Mouse (Mus musculus) heart, adult 11 months (tissue): Measurements from ENCODE around the gene Nfe2.

Experiments
- DNase-seq: peaks from one replicate; pipeline ENCODE4 v3.0.0; 2022

Gene Nfe2

DNA sequence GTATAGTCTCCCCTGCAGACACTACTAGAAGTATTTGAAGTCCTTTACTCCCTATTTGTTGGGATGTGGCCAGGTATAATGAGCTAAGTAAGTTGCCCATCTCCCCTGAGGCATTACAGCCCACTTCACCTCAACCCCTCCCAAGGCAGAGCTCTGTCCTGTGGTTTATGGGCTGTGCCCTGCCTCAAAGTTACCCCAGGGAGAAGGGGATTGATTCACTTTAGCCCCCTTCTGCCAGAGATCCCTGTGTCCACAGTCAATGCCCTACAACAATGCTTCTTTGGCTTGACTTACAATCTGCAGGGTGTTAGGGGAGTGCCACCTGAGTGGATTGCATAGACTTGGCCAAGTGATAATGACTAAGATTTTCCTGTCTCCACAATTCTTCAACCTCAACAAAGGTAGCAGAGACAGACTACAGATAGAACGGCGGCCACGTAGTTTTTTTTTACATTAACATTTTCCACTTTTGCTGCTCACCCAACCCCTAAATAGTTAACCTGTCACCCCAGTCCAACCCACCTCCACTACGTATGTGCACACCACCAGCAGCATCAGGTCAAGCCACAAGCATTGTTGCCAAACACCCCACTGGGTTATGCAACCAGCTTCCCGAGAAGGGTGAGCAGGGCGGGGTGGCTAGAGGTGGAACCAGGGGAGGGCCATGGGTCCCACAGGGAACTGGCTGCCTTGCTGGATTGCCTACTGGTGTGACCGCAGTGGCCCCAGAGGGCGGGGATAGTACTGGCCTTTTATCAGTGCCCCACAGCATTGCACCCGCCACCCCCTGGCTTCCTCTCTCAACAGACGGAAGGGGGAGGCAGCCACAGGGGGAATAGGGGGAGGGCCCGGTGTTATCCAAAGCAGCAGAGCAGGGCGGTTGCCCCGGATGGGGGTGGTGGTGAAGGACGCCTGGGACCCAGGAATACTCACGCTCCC, at the start of gene Nfe2:
Nfe2 (minus strand) TSS at position 614 of the 939 bp plus-strand sequence.
- peak; percentile 99 for DNase-seq

GRCm38 (mm10) chr15:103307125-103307524, 48.9 kb upstream of the Nfe2 start:
- peak; percentile 98 for DNase-seq

- peak; percentile 81 for DNase-seq
Measured at GRCm38 (mm10) chr15:103305792-103306645, 47.8 kb upstream of the Nfe2 start.

DNA sequence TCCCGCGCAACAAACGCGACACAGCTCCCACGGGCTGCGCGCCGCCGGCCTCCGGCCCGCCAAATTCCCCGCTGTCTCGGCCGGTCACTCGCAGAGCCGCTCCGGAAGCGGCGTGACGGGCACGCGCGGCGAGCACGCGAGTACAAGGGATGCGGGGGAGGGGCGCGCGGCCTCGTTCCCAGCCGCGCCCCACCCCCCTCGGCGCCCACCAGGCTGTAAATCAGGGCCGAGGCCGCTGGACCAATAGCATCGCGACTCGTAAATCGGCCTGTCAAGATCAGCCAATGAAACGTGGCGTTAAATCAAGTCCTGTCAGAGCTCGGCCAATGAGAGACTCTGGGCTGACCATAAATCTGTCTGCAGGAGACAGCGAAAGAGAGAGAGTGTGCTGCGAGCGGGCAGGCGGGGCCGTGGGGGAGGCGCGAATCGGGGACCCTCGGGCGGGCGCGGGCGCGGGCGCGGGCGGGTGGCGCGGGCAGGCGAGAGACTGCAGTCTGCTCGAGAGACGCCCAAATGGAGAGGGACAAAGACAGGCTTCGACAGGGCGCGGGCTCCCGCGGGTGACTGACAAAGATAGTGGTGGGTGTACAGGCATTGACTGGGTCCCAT, 47.0 kb upstream of the Nfe2 start:
- DNase-seq = peak; percentile 100

DNA sequence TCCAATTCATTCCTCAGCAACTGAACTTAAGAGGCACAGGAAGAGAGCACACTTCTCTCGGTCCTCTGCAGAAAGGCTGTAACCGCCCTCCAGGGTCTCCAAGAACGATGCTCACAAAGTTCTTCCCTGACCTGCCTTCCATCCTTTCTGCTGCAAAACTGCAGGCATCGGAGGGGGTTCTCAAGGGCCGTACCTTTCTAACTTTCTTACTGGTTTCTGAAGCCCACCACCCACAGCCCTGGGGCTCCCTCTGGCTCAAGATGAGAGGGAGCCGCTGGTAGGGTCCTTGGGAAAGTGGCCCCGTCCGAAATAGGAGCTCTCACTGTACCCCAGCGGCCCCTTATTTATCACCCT, 46.4 kb upstream of the Nfe2 start:
- no peak for DNase-seq

DNA sequence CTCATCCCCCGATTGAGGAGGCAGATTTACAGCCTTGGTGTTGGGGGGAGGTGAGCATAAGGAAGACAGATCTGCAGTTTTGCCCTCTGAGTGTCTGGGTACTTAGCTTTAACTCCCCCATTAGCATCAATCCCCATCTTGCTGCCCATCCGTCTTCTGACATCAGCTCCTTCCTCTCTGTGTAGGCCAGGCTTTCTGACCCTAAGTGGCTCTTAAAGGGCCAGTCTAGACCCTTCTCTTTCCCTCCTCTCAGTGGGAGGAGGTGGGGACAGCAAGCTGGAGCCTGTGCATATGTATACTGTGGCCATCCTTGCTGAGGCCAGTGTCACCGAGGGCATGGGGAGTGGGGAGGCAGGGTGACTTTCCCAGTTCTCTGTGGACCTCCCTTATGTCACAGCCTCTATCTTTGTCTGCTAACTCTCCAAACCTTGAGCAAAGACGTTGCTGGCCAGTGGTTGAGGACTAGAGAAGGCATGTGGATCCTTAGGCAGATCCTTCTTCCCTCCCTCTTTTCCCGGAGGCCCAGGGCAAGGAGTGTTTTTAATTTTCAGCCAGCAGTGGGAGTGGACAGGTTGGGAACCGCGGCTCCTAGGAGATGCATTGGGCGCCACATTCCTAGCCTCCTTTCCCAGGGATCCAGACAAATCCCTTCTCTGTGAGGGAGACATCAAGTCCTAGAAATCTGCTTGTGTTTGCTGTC, 45.9 kb upstream of the Nfe2 start:
- peak; percentile 90 for DNase-seq

GRCm38 (mm10) chr15:103302341-103303021, 44.3 kb upstream of the Nfe2 start:
- DNase-seq = no peak

GRCm38 (mm10) chr15:103301547-103302340, 43.5 kb upstream of the Nfe2 start:
- DNase-seq = peak; percentile 89

DNA sequence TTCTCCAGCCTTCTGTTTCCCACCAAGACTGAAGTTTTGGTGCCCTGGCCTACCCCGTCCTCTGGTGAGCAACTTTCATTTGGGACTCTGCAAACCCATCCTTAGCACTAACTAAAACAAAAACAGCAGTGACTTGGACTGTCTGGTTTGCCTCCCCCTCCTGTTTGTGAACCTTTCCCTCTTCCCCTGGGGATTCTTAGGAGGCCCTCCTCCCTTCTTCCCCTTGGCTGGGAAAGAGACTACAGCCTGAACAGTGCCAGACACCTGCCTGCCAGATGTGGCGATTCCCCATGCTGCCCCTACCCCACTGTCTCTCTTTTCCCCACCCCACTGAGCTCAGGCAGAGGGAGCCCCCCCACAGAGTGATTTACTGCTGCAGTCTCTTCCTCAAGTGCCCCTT, 42.8 kb upstream of the Nfe2 start:
- peak; percentile 94 for DNase-seq

DNA sequence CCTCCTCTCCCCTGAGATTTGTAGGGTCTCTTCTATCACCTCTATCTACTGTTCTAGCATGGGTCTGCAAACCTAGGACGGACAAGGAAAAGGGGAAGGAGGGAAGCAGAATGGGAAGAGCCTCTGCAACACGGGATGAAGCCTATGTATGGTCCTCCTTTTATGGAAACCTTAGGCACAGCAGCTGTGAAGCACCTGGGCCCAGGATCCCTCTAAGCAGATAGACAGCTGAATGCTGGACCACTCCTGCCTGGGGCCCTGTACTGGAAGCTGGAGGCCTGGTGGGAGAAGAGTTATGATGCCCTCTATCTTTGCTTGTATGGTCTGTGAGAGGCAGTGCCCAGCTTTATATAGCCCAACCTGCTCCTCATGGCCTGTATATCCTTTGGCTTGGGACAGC, 42.4 kb upstream of the Nfe2 start:
- no peak for DNase-seq

GRCm38 (mm10) chr15:103300067-103300471, 41.9 kb upstream of the Nfe2 start:
- no peak for DNase-seq

DNA sequence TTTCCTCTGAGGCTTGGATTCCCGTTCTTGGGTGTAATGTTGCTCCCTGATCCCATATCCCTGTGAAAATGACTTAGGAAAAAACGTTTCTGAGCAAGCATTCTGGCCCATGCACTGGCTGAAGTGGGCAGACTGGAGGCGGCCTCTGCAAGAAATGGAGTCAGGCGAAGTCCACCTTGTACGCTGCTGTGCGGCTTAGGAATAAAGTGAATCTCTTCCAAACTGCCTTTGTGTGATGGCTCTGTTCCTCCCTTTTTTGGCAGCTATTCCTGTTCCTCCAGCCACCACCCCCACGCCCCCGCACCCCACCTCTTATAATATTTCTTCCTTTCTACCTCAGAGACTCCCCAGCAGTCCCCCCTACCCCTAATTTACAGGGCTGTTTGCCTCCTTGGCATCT, 41.4 kb upstream of the Nfe2 start:
- DNase-seq = peak; percentile 89

DNA sequence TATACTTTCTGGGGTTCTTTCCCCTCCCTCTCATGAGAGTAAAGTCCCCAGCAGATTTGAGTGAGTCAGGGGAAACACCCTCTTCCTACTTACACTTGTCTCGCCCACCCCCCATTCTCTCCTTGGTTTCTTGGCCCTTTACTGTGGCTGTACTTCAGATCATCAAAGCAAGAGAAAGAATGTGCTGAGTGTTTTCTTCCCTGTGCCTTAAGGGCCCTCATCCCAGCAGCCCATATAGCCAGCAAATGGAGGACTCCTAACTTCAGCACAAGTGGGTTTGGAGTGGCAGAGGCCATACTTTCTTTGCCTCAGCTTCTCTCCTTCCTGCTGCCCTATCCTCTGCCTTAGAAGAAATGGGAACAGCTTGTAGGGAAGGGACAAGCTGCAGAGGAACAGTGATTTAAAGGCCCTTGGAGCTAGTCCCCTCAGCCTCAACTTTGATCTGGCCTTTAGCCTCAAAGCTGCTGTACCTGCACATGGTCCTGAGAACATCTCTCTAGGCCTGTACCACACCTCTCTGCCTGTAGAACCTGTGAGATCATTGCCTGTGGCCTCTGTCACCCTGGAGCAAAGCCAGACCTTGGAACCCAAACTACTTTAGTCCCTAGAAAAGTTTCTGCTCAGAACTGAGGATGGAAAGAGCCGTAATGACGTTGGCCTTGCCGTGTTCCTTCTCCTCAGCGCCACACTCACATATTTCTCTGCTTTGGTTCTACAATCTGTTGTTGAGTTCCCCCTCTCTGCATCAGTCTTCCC, 40.8 kb upstream of the Nfe2 start:
- DNase-seq = peak; percentile 86

GRCm38 (mm10) chr15:103298026-103298425, 39.8 kb upstream of the Nfe2 start:
- no peak for DNase-seq

- DNase-seq = no peak
Measured at GRCm38 (mm10) chr15:103297313-103297712, 39.1 kb upstream of the Nfe2 start.

DNA sequence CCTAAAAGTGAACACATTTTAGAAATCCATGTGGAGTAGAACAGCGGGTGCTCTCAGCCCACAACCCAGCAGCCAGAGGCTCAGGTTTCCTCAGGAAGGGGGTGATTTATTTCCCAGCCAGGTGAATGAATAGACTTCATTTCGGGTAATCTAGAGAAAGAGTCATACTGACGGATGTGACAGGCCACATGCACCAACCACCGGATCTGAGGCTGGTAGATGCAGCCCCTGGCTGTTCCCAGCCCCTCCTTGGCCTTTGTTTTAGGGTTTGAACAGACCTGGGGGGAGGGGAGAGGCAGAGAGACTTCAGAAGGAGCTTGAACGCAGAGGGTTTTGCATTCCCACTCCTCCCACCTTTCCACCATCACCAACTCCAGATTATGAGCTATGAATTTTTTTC, 37.6 kb upstream of the Nfe2 start:
- DNase-seq = no peak

- DNase-seq = no peak
Measured at GRCm38 (mm10) chr15:103294649-103295048, 36.4 kb upstream of the Nfe2 start.

- DNase-seq = no peak
Measured at GRCm38 (mm10) chr15:103293375-103293774, 35.2 kb upstream of the Nfe2 start.

DNA sequence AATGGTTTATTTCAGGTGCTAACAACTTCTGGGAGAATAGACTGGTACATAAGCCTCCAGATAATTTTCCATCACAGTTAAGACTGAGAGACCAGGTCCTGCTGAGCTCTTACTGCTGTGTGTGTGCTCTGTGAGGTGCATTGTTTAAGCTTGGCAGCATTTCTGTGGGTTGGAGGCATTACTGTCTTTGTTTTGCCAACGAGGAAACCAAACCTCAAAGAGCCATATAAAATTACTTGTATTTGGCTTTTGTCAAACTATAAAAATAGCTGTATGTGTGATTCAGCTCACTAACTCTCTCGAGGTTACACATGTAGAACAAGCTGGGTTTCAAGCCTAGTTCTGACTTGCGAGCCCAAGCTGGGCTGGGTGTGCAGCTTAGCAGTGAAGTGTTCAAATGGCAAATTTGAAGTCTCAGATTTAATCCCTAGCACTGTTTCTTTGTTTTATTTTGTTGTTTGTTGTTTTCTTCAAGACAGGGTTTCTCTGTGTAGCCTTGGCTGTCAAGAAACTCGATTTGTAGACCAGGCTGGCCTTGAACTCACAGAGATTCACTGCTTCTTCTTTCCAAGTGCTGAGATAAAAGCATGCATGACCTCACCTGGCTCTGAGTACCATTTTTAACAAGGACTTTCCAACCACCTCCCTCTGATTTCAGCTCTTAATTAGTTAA, 34.6 kb upstream of the Nfe2 start:
- no peak for DNase-seq

DNA sequence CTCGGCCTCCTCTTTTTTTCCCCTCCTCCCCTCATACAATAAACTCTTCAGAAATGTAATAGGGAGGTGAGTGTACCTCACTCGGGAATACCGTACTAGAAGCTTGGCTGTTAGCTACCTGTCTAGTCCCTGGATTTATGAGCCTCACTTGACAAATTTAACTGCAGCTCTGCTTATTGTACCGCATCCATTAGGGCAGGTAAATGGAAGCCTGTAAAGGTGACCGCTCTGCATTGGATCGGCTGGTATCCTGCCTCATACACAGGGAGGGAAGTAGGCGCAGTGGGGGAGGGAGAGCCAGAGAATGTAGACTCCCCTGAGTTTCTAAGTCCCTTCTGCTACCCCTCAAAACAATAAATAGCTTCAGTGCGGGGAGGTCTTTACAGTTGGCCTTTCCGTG, 32.6 kb upstream of the Nfe2 start:
- no peak for DNase-seq
